Mouse (Mus musculus): ENCODE results near the gene Gm19345.

Gene Gm19345

DNA sequence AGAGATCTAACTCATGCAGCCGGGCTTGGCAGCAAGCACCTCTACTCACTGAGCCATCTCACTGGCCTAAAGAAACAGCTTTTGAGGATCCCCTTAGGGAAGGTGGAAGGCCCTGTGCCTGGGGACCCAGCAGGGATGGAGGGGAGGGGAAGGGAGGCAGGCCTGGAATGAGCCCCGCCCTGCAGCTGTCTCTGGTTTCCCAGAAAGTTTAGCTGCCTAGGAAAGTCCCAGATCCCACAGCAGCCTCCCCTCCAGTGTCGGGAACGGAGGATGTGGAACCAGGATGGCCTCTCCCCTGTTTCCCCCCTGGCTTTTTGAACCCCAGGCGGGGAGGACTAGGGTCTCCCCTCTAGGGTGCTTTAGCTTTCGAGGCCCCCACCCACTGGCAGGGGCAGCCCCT lies 25.0 kb upstream of the Gm19345 start:
- DNase-seq (ENCODE audit: low spot score in 2 of 2), result no peak

DNA sequence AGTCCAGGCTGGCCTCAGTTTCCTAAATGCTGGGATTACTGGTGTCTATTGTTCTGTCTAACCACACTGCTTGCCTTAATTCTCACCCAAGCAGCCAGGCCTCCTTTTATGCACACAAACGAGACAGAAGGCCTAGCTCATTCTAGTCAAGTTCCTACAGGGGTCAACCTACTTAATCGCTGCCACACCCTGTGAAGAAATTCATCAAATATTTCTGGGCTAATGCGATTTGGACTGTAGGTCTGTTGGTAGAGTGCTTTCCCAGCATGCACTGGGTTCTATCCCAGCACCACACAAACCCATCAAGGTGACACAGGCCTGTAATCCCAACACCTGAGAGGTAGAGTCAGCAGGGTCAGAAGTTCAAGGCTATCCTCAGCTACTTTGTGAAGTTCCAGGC lies 22.1 kb upstream of the Gm19345 start:
- no peak for DNase-seq (ENCODE audit: low spot score in 2 of 2)

DNA sequence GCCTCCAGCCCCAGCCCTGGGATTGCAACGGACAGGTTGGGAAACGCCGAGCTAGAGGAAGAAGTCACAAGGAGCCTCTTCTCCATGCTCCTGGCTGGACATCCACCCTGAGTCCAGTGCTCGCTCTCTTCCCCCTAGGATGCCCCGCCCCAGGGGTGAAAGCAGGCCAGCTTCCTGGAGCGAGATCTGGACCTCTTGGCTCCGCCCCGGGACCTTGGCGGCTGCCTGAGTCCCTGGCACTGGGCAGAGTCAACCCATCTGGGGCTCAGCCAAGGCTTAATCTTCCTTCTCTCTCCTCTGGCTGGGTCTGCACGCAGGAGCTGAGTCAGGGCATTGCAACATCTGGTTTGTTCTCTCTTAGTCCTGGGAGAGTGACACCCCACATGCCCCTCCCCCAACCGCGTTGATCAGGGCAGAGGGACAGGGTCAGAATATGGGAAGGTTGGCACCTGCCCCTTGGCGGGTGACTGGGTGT lies 21.1 kb upstream of the Gm19345 start:
- DNase-seq (ENCODE audit: low spot score in 2 of 2), result peak; percentile 84 to 87

DNA sequence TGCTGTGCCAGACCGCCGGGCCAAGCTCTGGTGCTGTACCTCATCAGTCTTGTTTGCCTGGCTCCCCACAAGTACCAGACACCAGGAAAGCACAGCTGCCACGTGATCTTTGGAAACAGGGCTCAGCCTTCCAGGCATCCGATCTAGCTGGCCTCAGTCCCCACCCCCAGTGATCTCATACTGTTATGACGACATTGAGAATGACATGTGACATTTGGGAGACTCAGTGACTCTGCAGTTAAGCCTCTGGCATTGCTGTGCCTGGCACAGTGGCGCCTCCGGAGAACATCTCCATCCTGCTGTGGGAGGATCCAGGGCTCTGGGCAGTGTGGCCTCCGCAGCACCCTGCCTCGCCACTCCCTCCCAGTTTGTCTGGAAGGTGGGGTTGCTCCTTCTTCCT lies 20.0 kb upstream of the Gm19345 start:
- no peak for DNase-seq (ENCODE audit: low spot score in 2 of 2)

DNA sequence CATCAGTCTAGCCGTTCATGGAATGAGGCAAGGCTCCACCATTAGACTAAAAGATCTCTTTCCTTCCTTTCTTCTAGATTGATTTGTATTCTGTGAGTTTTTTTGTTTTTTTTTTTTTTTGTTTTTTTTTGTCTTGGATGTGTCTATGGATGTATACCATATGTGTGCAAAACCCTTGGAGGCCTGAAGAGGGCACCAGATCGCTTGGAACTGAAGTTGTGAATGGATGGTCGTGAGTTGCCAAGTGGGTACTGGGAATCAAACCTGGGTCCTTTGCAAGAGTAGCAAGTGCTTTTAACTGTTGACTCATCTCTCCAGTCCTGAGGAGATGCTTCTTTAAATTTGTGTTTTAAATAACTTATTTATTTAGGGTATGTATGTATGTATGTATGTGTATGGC lies 17.7 kb upstream of the Gm19345 start:
- DNase-seq (ENCODE audit: low spot score in 2 of 2), result no peak

DNA sequence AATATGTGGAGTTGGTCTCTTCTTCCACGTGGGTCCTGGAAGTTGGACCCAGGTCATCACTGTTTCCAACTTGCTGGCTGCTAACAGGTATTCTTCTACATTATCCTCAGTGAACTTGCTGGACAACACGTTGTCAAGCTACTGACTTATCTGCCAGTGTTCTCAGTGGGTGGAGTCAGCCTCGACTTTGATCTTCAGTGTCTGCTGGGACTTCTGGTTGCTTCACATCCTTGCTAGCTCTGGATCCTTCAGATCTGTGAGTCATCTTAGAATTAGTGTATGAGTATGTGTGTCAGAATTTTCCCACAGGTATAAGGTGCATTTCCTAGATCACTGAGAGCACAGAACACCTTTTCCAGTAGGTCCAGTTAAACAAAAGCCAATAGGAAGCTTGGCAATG lies 15.0 kb upstream of the Gm19345 start:
- no peak for DNase-seq (ENCODE audit: low spot score in 2 of 2)

DNA sequence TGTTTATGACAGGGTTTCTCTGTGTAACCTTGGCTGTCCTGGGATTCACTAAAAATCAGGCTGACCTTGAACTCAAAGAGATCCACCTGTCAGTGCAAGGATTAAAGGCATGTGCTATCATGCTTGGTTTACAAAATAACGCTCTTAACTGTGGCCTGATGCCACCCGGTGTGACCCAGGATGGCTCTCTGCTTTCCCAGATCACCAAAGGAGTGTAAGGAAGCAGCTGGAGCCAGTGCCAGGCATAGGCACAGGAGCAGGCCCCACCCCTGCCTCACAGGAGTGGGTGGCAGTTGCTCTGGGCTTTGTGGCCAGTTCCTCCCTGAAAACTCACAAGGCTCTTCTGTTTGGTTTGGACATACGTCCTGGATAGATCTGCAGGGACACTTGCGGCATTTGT lies 11.4 kb upstream of the Gm19345 start:
- no peak for DNase-seq (ENCODE audit: low spot score in 2 of 2)

DNA sequence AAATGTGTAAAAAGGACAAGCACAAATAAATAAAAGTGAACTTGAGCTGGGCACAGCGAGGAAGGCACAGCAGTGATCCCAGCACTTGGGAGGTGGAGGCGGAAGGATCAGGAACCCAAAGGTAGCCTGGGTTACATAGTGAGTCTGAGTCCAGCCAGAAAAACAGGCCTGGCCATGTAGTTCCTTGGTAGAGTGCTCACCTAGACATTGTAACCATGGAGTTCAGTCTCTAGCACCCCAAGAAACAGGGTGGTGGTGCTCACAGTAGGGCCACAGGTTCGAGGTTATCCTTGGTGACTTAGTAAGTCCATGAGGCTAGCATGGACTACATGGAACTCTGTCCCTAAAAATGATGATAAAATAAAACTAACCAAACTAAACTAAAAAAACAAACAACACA lies 10.9 kb upstream of the Gm19345 start:
- DNase-seq (ENCODE audit: low spot score in 2 of 2), result no peak

DNA sequence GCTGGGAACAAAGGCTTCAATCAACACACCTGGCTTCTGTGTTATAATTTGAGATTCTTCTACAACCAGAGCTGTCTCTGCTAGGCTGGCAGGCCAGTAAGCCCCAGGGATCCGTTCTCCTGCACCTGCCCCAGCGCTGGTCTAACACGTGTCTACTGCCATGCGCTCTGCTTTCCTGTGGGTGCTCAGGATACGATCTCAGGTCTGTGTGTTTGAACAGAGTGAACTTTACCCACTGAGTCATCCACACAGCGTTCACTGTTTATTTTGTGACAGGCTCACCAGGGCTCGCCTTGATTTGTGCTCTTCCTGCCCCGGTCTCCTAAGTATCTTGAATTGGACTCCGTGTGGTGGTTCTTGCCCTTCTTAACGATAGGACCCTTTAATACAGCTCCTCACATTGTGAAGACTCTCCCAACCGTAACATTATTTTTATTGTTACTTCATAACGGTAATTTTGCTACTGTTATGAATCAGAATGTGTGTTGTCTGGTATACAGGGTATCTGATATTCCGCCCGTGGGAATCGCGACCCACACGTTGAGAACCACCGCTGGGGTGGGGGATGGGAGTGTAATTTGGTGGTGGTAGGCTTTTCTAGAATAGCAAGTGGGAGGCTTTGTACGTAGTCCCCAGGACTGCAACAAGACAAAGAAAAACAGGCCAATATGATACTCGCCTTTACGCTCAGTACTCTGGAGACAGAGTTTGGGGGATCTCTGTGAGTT lies 10.0 kb upstream of the Gm19345 start:
- DNase-seq (ENCODE audit: low spot score in 2 of 2), result no peak

DNA sequence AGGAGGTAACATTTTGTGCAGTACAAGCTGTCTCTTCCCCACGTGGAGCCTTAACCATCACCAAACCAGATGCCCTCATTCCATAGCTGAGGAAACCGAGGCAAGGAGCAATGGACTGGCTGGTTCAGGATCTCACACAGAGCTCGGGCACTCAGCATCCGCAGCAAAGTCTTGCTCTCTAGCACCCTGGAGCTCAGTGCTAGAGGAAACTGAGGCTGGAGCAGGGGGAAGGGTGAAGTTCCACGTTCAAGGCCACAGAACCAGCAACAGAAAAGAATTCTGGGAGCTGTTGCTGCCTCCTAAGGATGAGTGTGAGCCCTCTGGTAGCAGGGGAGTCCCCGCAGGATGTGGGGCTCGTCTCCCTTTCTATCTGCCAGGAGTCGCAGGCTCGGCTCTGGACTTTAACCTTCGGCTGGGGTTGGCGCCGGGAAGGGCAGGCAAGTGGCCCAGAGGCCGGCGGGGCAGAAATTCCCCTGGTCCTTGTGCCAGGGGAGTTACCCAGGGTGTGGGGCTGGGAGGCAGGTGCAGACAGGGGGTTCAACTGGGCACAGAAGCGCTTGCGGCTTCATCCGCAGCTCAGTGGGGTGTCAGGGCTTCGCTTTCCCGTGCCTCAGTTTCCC lies 8.8 kb upstream of the Gm19345 start:
- DNase-seq (ENCODE audit: low spot score in 2 of 2), result no peak

DNA sequence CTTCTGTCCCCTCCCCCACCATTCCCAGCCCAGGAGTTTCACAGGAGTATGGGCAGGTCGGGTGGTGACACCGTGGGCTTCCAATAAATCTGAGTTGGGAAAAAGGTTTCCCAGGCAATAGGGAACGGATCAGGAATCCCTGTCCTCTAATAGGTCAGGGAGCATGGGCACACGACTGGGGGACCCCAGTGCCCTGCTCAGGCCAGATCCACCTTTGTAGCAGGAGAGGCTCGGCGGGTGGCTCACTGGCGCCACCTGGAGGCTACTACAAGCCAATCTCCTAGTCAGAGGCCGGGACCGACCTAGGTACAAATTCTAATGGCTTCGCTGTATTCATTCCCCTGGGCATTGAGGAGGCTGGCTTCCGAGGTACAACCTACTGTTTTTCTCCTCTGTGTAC lies 8.2 kb upstream of the Gm19345 start:
- peak; percentile 65 to 76 for DNase-seq (ENCODE audit: low spot score in 2 of 2)

DNA sequence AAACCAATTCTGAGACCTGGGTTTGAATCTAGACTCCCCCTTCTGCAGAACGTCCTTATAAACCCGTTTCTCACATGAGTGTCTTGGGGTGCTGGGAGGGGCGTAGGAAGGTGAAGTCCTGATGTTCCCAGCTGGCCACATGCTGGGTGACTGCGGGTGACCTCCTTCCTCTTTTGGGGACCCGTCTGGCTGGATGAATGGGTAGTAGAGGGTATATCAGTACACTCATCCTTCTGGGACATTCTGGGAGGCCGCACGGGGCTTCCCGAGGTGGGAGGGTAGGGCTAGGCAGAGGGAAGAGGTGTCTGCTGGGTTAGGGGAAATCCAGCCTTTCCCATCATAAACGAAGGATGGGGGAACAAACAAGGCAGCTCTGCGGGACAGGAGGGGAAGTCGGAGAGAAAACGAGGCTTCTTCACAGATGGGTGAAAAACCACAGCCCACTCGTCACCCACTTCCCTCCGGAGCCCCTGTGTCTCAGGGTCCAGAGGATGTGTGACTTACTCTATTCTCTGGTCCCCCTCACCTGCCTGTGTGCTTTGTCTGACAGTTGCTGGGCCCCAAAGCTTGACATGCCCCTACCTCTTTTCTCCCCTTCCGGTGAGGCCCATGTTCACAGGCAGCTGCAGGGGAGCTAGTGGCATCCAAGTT lies 7.2 kb upstream of the Gm19345 start:
- DNase-seq (ENCODE audit: low spot score in 2 of 2), result no peak

DNA sequence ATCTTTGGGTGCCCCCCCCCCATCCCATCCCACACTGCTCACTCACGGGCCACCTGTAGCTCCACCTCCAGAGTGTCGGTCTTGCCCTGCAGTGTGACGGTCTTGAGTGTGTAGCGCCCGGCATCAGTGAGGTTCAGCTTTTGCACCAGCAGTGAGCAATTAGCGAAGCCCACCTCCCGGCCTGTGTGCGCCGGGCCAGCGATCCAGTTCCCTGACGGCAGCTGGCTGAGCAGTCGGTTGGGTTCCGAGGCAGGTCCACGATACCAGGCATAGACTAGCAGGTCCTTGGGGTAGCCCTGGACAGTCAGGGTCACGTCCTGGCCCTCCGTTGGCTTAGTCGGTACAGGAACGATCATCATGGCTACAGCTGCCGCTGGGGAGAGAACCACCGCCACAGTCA lies 1.7 kb downstream of the Gm19345 start:
- DNase-seq (ENCODE audit: low spot score in 2 of 2), result no peak

DNA sequence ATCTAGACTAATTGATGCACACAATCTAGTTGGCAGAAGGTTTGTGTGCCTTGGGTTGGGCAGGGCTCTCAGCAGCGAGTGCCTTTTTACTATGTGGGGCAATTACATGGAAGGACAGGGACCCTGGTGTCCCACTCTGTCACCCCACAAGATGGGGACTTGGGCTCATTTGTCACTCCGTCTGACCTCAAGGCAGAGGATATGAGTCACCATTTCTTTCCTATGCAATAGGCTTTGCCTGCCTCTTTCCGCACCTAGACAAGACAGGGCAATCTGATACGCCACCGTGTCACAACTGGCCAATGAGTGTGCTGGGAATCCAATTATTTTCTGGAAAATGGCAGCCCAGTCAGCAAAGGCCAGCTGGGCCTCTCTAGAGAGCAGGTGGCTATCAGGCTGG lies 3.9 kb downstream of the Gm19345 start:
- no peak for DNase-seq (ENCODE audit: low spot score in 2 of 2)

DNA sequence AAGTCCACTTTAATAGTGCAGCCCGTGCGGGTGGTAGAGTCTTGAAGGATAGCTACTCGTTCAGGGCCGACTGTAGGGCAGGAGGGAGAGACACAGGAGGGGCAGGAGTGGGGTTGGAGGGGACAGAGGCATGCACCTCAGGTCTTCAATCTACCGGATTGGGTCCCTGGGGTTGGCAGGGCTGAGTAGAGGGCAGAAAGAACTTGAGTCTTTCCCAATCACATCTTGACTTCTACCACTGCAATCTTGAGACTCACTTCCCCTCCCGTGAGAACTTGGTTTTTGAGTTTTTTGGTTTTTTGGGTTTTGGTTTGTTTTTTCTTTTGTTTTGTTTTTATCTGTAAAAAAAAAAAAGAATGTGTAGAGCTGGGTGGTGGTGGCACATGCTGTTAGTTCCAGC lies 4.5 kb downstream of the Gm19345 start:
- no peak for DNase-seq (ENCODE audit: low spot score in 2 of 2)

DNA sequence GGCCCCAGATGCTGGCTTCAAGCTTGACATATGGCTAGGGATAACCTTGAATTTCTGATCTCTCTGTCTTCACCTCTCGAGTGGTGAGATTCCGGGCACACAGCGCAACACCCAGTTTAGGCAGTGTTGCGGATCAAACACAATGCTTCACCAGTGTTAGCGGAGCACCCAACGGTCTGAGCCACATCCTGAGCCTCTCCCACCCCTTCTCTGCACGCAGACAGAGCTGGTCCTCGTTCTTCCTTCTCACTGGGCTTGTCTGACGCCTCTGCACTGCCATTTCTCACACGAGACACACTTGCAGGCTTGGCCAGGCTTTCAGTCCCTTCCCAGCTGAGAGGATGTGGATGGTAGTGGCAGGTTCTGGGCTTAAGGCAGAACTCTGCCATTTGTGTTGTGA lies 7.9 kb downstream of the Gm19345 start:
- DNase-seq (ENCODE audit: low spot score in 2 of 2), result no peak

DNA sequence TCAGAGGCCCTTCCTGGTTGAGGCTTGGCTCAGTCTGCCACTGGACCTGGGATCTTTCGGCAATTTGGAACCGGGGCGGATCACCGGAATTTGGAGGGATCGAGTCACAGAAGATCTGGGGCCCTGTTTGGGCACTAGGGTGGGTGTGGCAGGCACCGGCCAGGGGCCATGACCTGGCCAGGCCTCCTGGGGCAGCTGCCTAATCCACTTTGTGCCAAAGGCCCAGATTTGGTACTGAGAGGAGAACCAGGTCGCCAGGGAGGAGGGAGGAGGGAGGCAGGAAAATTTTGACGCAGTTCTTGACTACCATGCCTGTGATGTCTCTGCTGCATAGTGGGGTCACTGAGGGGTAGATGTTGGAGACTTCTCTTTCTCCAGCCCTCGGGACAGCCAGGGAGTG lies 9.4 kb downstream of the Gm19345 start, which contains the start of gene Ceacam16:
Gene Ceacam16, minus strand, starts transcription at position 101 of the 400 bp plus-strand sequence.
- DNase-seq (ENCODE audit: low spot score in 2 of 2), result no peak

DNA sequence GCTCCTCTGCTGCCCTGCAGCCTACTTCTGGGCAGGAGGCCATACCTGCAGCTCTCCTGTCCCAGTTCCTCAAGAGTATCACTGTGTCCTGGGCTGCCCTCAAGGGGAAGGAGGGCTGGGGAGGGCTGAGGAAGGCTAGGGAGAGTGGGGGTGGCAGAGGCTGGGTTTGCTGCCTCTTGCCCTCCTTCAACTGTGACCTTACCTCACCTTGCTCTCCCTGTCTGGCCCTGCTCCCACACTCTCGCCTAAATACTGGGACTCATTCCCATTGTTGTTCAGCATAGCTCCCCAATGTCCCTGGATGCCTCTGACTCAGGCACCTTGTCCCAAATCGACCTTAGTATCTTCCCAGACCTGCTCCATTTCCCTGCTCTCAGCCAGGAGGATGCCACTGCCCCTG lies 12.4 kb downstream of the Gm19345 start:
- DNase-seq (ENCODE audit: low spot score in 2 of 2), result no peak

DNA sequence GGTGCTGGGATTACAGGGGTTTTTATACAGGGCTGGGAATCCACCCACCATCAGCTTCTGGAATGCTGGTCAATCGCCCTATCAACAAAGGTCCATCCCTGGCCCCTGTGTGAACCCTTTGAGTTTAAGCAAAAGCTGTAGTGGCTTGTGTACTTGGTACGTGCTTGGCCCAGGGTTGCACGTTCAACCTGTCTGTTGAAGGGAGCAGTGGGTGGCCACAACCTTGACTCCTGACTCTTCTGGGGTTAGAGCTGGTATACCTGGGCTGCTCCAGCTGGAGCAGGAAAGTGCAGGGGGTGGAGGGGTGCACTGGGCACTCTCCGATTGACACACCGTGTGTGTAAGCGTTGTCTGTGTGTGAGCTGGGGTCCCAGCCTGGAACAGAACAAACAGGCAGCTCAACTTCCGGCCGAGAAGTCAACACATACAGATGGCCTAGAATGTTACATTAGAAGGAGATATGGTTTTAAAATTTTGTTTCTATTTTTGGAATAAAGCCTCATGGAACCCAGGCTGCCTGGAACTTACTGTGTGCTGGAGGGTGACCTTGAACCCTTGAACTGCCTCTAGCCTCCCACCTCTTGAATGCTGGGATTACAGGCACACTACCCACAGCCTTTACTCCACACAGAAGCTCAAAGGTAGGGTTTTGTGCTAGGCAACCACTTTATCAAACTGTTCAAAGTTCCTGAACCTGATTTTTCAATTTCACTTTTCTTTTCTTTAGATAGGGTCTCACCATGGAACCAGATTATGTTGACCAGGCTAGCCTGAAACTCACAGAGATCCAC lies 13.6 kb downstream of the Gm19345 start:
- DNase-seq (ENCODE audit: low spot score in 2 of 2), result no peak

DNA sequence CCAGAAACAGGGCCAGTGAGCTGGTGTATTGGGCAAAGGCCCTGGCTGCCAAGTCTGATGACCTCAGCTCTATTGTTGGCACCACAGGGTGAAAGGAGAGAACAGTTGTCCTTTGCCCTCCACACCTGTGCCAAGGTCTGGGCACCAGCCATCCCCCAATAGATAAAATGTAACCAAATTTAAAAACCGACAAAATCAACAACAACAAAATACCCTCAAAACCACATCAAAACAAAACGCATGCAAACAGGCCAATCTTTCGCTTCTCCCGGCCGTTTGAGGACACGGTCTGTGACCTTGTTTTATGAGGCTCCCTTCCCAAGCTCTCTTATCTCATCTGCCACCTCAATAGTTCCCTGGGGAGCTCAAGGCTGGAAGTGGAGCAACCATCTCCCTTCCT lies 14.7 kb downstream of the Gm19345 start:
- DNase-seq (ENCODE audit: low spot score in 2 of 2), result no peak

DNA sequence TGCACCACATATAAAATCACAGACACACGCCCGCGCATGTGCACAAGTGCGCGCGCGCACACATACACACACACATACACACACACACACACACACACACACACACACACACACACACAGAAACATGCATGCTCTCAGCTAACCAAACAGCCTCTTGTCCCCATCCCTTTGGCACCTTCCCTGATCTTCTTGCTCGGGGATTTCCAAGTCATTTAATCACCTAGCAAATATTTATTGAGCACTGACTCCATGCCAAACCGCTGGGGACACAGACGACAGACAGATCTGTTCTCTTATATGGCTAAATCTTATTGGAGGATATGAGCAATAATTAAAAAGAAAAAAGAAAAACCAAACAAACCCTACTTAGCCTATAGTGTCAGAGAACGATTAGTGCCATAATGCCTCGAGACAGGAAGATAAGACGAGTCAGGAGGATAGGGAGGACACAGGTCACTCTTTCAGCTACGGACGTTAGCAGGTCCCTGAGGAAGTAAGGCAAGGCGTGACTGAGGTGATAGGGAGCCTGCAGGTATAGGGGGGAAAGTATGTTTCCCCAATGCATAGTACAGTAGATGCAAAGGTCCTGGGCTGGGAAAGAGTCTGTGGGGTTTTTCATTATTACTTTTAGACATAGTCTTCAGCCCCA lies 16.1 kb downstream of the Gm19345 start:
- no peak for DNase-seq (ENCODE audit: low spot score in 2 of 2)

DNA sequence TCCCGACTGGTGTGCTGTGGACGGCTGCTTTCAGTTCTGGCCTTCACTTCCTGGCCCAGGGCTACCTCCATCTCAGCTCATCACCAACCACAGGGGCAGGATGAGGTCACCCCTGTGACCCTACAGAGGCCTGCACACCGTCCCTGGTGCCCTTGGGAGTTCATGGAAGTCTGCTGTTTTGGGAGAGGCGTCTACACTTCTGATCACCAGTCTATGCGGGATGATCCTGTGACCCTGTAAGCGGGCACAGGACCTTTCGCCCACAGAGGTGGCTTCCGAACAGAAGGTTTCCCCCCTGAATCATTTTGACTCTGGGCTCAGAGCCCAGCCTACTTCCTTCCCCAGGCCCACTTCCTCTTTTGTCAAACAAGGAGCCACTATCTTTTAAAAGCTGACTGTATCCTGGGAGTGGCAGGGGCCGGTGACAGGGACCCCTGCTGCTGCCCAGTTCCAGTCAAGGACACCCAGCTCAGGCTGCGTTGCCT lies 19.4 kb downstream of the Gm19345 start:
- DNase-seq (ENCODE audit: low spot score in 2 of 2), result no peak
